Comparison of ENCODE assay signal across 8 mouse cellular contexts in the genomic region with DNA sequence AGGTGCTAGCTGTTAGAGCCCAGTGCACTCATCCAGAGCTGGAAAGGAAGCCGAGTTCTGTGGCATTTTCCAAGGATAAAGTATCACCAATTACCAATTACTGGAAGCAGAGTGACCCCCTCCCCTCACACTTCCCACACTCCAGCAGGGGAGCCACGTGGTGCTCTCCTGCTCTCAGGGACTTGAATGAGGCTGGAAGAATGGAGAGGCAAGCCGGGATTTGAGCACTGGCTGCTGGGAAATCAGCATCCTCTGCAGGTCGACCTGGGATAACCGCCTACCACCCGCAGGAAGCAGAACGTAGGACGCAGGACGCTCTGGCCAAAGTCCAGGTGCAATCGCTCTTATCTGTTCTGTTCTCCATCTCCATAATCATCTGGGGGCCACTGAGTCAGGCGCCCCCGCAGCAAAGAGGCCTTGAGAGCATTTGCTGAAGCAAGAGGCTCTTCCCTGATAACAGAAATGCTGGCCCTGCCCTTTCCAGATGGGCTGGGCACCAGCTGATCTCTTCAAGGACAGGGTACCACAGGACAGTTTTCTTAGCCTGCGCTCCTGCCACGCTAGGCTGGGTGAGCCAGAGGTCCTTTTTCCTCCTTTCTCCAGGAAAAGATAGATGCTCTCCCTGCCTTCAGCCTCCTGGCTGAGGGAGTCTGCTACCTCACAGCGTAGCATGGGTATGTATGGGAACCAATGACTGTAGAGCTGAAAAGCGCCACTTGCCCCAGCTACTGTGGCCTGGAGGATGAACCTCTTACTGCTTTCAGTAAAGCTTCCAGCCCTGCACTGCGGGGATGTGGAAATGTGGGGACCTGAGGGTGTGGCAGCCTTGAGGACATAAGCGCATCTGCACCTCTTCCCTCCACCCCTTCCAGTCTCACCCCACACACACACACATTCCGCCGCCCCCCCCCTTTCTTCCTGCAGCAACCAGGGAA. TPM values are rescaled to one million over a fixed set of nuclear protein-coding genes. Genes with fewer than 3 reads are reported as not detected.
DNase-seq lines count a peak whose midpoint lies in the region; ATAC-seq and TF ChIP-seq lines count a peak whose summit lies in the region.

No protein-coding gene starts in this region.

- H3K4me1 ChIP-seq in kidney, embryonic 15.5 days = peaks cover 13% of the 10 kb centered on the region
- H3K4me1 ChIP-seq in hindbrain, embryonic 14.5 days (replicated peaks; ENCODE audit: control insufficient read depth, insufficient read depth, low read length) = peaks cover 10% of the 10 kb centered on the region
- peaks cover 7% of the 10 kb centered on the region; the same call in 1 of the 2 replicates for H3K4me1 ChIP-seq in midbrain, embryonic 16.5 days (ENCODE audit: control insufficient read depth, insufficient read depth, low read length)

- 39% methylated on average over 20 of the region's 20 CpGs for WGBS in kidney, embryonic 15.5 days
- 35% methylated on average over 19 of the region's 20 CpGs for WGBS in hindbrain, embryonic 14.5 days
- 30% methylated on average over 20 of the region's 20 CpGs for WGBS in midbrain, embryonic 16.5 days

- TF ChIP-seq CTCF in brain, embryonic 14.5 days (IDR thresholded peaks at IDR 0.05; ENCODE audit: borderline replicate concordance, extremely low read depth, insufficient read depth, insufficient read length) = no peak

- no peaks in the 10 kb centered on the region for H3K36me3 ChIP-seq in kidney, embryonic 15.5 days
- H3K36me3 ChIP-seq in hindbrain, embryonic 14.5 days (replicated peaks; ENCODE audit: control insufficient read depth, insufficient read depth) = no peaks in the 10 kb centered on the region
- no peaks in the 10 kb centered on the region for H3K36me3 ChIP-seq in midbrain, embryonic 16.5 days (ENCODE audit: control insufficient read depth, insufficient read depth, low read length)

- peak; percentile 27; the same call in 1 of the 2 replicates for ATAC-seq in kidney, embryonic 15.5 days (replicated peaks; ENCODE audit: low FRiP score)
- peak; percentile 10; the same call in 1 of the 2 replicates for ATAC-seq in hindbrain, embryonic 14.5 days (ENCODE audit: low FRiP score)
- peak; percentile 44 for ATAC-seq in midbrain, embryonic 16.5 days
- ATAC-seq in CD4-positive, CD25-positive, alpha-beta regulatory T cell, adult 4 months = no peak

- H3K9me3 ChIP-seq in kidney, embryonic 15.5 days (replicated peaks) = no peaks in the 10 kb centered on the region
- no peaks in the 10 kb centered on the region for H3K9me3 ChIP-seq in hindbrain, embryonic 14.5 days (ENCODE audit: control insufficient read depth, low read length)
- no peaks in the 10 kb centered on the region for H3K9me3 ChIP-seq in midbrain, embryonic 16.5 days (replicated peaks; ENCODE audit: control insufficient read depth, low read length, poor library complexity, severe bottlenecking)

- H3K27ac ChIP-seq in kidney, embryonic 15.5 days = no peak overlapping the region
- H3K27ac ChIP-seq in hindbrain, embryonic 14.5 days = peak overlapping the region; percentile 20; the same call in 1 of the 2 replicates
- H3K27ac ChIP-seq in midbrain, embryonic 16.5 days (ENCODE audit: low read length) = no peak overlapping the region

- H3K4me2 ChIP-seq in kidney, embryonic 15.5 days = peak overlapping the region; percentile 64
- peak overlapping the region; percentile 33 for H3K4me2 ChIP-seq in hindbrain, embryonic 14.5 days (replicated peaks)
- peak overlapping the region; percentile 31 for H3K4me2 ChIP-seq in midbrain, embryonic 16.5 days (ENCODE audit: low read length)

- DNase-seq in kidney, adult 9 months = no peak
- DNase-seq in brain, embryonic 14.5 days (ENCODE audit: low read depth) = peak; percentile 52
- DNase-seq in hindbrain, embryonic 14.5 days (ENCODE audit: low spot score) = no peak
- DNase-seq in thymus, postnatal 36 days = no peak
- no peak for DNase-seq in lung, postnatal 4 days

- TF ChIP-seq POLR2A in brain, embryonic 14.5 days (IDR thresholded peaks at IDR 0.05; ENCODE audit: borderline replicate concordance, extremely low read depth, insufficient read depth, insufficient read length, poor library complexity, severe bottlenecking) = no peak

- H3K4me3 ChIP-seq in kidney, embryonic 15.5 days (replicated peaks) = peak overlapping the region; percentile 31
- no peak overlapping the region for H3K4me3 ChIP-seq in hindbrain, embryonic 14.5 days (replicated peaks; ENCODE audit: low read length)
- no peak overlapping the region for H3K4me3 ChIP-seq in midbrain, embryonic 16.5 days (ENCODE audit: low read depth, low read length)

- H3K27me3 ChIP-seq in kidney, embryonic 15.5 days = no peaks in the 10 kb centered on the region
- no peaks in the 10 kb centered on the region for H3K27me3 ChIP-seq in hindbrain, embryonic 14.5 days (ENCODE audit: control insufficient read depth, insufficient read depth, low read length)
- H3K27me3 ChIP-seq in midbrain, embryonic 16.5 days (ENCODE audit: control insufficient read depth, insufficient read depth, low read depth, low read length) = no peaks in the 10 kb centered on the region

- no peak overlapping the region for H3K9ac ChIP-seq in kidney, embryonic 15.5 days
- peak overlapping the region; percentile 33; the same call in 1 of the 2 replicates for H3K9ac ChIP-seq in hindbrain, embryonic 14.5 days
- no peak overlapping the region; the same call in 1 of the 2 replicates for H3K9ac ChIP-seq in midbrain, embryonic 16.5 days (ENCODE audit: low read depth, low read length)

RNA-seq across cellular contexts. Expression of gene Pigz, which starts 27.5 kb away (rescaled TPM):
- 0.62 and 0.86 TPM in 2 replicates for polyA plus RNA-seq in kidney, embryonic 15.5 days (2015; fragmentation: Nextera tagmentation; extraction: Ambion mirVana)
- polyA plus RNA-seq in brain, embryonic 14.5 days (2012; rRNA removed) = 0.86 and 1.5 TPM in 2 replicates
- 3.8 and 5.6 TPM in 2 replicates for polyA plus RNA-seq in hindbrain, embryonic 14.5 days (2014; fragmentation: Nextera tagmentation; extraction: Ambion mirVana)
- polyA plus RNA-seq in midbrain, embryonic 16.5 days (2015; fragmentation: Nextera tagmentation; extraction: Ambion mirVana) = 2.7 and 3.5 TPM in 2 replicates
- under 1 TPM; 0.65 to 0.67 TPM for polyA plus RNA-seq in CD4-positive, CD25-positive, alpha-beta regulatory T cell, adult 4 months (2017; shearing (Covaris generic))

RNA-seq across cellular contexts. Expression of gene Meltf, which starts 27.5 kb away (rescaled TPM):
- 0.39 and 0.40 TPM in 2 replicates for polyA plus RNA-seq in kidney, embryonic 15.5 days (2015; fragmentation: Nextera tagmentation; extraction: Ambion mirVana)
- 0.15 and 0.16 TPM in 2 replicates for polyA plus RNA-seq in brain, embryonic 14.5 days (2012; rRNA removed)
- polyA plus RNA-seq in hindbrain, embryonic 14.5 days (2014; fragmentation: Nextera tagmentation; extraction: Ambion mirVana) = 0.17 and 0.22 TPM in 2 replicates
- polyA plus RNA-seq in midbrain, embryonic 16.5 days (2015; fragmentation: Nextera tagmentation; extraction: Ambion mirVana) = 0.07 and 0.28 TPM in 2 replicates
- polyA plus RNA-seq in CD4-positive, CD25-positive, alpha-beta regulatory T cell, adult 4 months (2017; shearing (Covaris generic)) = not detected

RNA-seq across cellular contexts. Expression of gene 0610012G03Rik, which starts 42.1 kb away (rescaled TPM):
- polyA plus RNA-seq in kidney, embryonic 15.5 days (2015; fragmentation: Nextera tagmentation; extraction: Ambion mirVana) = 89.6 and 93.8 TPM in 2 replicates
- 67.6 and 92.3 TPM in 2 replicates for polyA plus RNA-seq in brain, embryonic 14.5 days (2012; rRNA removed)
- 126 and 129 TPM in 2 replicates for polyA plus RNA-seq in hindbrain, embryonic 14.5 days (2014; fragmentation: Nextera tagmentation; extraction: Ambion mirVana)
- polyA plus RNA-seq in midbrain, embryonic 16.5 days (2015; fragmentation: Nextera tagmentation; extraction: Ambion mirVana) = 114 and 117 TPM in 2 replicates
- polyA plus RNA-seq in CD4-positive, CD25-positive, alpha-beta regulatory T cell, adult 4 months (2017; shearing (Covaris generic)) = 1 to 10 TPM; 1.3 to 2.6 TPM

RNA-seq across cellular contexts. Expression of gene Ncbp2, which starts 42.2 kb away (rescaled TPM):
- polyA plus RNA-seq in kidney, embryonic 15.5 days (2015; fragmentation: Nextera tagmentation; extraction: Ambion mirVana) = 110 and 121 TPM in 2 replicates
- 77.3 and 93.8 TPM in 2 replicates for polyA plus RNA-seq in brain, embryonic 14.5 days (2012; rRNA removed)
- 88.3 and 91.9 TPM in 2 replicates for polyA plus RNA-seq in hindbrain, embryonic 14.5 days (2014; fragmentation: Nextera tagmentation; extraction: Ambion mirVana)
- polyA plus RNA-seq in midbrain, embryonic 16.5 days (2015; fragmentation: Nextera tagmentation; extraction: Ambion mirVana) = 103 and 105 TPM in 2 replicates
- polyA plus RNA-seq in CD4-positive, CD25-positive, alpha-beta regulatory T cell, adult 4 months (2017; shearing (Covaris generic)) = 10 to 100 TPM; 35.0 to 38.4 TPM

Comparison
In these comparisons a context has a peak if more than half of its experiments do, and no peak if none do; other contexts are left out.
1. RNA of gene 0610012G03Rik, which starts 42.1 kb away (polyA plus RNA-seq): 126 to 129 TPM in hindbrain, embryonic 14.5 days, 114 to 117 TPM in midbrain, embryonic 16.5 days, 89.6 to 93.8 TPM in kidney, embryonic 15.5 days and 67.6 to 92.3 TPM in brain, embryonic 14.5 days; 1.3 to 2.6 TPM in CD4-positive, CD25-positive, alpha-beta regulatory T cell, adult 4 months; every median in the first group is over 10 times any median in the second.
2. Peak in every context shown above with its lines, with median percentiles within 50 percentile points of each other: H3K4me2 ChIP-seq.